Mouse (Mus musculus) megakaryocyte, adult 5-6 weeks (primary cell): ENCODE data around the gene Mknk1. TPM values are rescaled to one million over a fixed set of nuclear protein-coding genes. Genes with fewer than 3 reads are reported as not detected.

Experiments
- ATAC-seq: 2 replicates; pipeline ENCODE4 v1.8.0; 2016; ENCODE audit warnings: mild to moderate bottlenecking, inconsistent platforms; ENCODE audit not compliant: poor library complexity, severe bottlenecking
- total RNA-seq, 2 experiments: library from RNA; stranded (forward) in 1 of 2; stranded (reverse) in 1 of 2; fragments of 153-499, 151-499 nt in 1 of 2; fragments of 221-1000, 200-1000 nt in 1 of 2; gene quantifications; 2 replicates each; pipeline versions ENCODE4 v1.2.3 to v1.2.4; 2015 to 2017

Gene Mknk1
- total RNA-seq (2015), result 45.8 and 48.6 TPM in 2 replicates
- total RNA-seq (2017), result 103 and 116 TPM in 2 replicates

- peak; percentile 88 for ATAC-seq
Observed at GRCm38 (mm10) chr4:115838696-115839641, at the start of gene Mknk1. Gene Mknk1 (plus strand): TSS chr4:115839198.

GRCm38 (mm10) chr4:115790864-115791263 is 48.1 kb upstream of the Mknk1 start:
- ATAC-seq, result no peak

GRCm38 (mm10) chr4:115795360-115795759 is 43.6 kb upstream of the Mknk1 start:
- ATAC-seq, result no peak

DNA sequence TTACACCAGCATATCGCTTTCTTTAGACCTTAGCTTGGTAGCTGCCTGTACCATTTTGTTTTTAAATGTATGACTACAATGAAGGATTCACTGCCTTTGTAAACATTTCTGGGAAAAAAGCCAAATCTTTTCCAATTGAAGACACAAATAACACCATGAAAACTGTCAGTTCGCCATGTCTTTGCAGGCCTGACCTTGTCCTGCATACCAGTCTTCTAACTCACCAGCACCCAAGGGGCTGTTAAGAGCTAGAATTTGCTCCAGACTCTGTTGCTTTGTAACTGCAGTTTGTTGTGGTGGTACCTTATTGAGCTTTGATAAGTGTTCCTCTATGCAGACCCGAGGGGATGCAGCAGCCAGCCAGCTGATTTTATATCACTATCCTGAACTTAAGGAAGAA is 39.0 kb upstream of the Mknk1 start:
- no peak for ATAC-seq

- no peak for ATAC-seq
Observed at GRCm38 (mm10) chr4:115812326-115812725, 26.7 kb upstream of the Mknk1 start.

- ATAC-seq, result no peak
Observed at GRCm38 (mm10) chr4:115815606-115816005, 23.4 kb upstream of the Mknk1 start.

DNA sequence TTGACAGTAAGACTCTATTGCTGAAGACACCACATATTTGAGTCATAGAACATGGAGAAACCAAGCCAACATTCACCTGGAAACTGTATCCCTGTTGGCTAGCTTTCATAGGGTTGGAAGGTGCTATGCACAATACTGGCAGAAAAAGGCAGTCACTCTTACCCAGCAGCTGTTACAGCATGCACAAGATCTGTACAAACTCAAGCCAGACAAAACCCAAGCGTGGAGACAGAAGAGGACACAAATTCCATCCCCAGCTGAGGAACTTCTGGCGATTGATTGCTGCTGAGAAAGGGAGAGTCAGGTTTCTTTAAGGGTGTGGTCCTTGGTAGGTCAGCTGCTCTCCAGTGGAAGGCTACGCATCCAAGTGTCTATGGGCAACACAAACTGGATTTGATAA is 18.8 kb upstream of the Mknk1 start:
- ATAC-seq, result no peak

GRCm38 (mm10) chr4:115820944-115821343 is 18.1 kb upstream of the Mknk1 start:
- no peak for ATAC-seq

DNA sequence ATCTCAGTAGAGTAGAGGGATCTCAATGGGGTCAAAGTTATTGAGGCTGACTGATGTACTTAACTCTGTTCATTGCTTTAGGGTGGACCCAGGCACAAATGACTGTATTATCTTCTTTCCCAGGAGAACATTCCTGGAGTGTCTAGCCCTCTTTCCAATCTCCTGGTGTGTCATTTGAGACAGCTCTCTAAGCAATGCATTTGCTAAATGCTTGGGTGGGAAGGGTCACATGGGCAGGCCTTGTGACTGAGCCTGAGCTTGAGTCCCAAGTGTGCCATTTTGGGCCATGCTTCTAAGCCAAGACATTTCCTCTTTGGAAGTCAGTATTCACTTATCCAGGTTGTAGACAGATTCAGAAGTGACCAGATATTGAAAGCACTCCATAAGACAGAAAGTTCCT is 17.6 kb upstream of the Mknk1 start:
- ATAC-seq, result no peak

DNA sequence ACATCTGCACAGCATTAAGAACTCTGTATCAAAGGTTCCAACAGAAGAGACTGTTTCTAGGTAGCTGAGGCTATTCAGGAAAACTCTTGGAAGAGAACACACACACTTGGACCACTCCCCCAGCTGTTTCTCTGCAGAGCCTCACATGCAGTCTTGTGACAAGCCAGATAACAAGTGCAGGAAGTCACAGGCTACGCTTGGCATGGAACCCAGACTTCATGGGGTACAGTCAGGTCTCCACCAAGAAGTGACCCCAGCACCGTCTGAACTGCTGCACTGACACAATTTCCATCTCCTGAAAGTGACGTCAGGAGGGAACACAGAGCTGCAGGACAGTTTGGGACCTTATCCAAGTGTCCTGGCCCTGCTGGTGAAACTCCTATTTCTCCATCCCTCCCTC is 17.1 kb upstream of the Mknk1 start:
- no peak for ATAC-seq

GRCm38 (mm10) chr4:115824178-115824577 is 14.8 kb upstream of the Mknk1 start:
- ATAC-seq, result no peak

GRCm38 (mm10) chr4:115825271-115825670 is 13.7 kb upstream of the Mknk1 start:
- peak; percentile 49 for ATAC-seq

GRCm38 (mm10) chr4:115827066-115827465 is 11.9 kb upstream of the Mknk1 start:
- ATAC-seq, result no peak

GRCm38 (mm10) chr4:115827535-115827887 is 11.5 kb upstream of the Mknk1 start:
- peak; percentile 1; the same call in 1 of the 2 replicates for ATAC-seq

DNA sequence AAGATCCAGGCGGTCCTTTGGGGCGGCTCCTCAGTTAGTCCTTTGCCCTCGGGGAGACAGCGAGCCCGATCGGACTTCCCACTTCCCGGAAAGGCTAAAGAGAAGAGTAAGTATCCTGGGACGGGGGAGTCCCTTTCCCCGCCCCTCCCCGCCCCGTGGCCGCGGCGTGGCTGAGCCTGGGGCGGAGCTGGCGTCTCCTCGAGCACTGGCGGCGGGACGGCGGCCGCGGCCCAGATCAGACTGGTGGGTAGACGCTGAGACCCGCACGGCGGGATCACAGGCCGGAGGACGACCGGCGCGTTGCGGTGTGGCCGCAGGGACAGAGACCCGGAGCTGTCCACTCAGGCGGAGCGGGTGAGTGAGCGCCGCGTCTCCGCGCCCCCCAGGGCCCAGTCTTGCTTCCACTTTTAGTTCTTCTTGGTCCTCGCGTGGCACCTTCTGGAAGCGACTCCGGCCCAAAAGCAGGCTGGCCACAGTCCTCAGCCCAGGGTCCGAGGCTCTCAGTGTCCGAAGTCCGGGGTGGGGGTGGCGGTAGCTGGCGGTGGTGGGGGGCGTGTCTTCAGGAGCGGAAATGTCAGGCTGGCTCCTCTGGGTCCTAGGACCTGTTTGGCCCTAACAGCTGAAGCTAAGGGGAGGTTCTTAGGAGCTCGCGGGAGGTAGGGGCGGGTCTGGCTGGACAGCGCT is 11.0 kb upstream of the Mknk1 start, which contains the start of gene Mob3c:
Gene Mob3c (plus strand): TSS at position 205 of the 684 bp plus-strand sequence.
- peak; percentile 80 for ATAC-seq

GRCm38 (mm10) chr4:115828572-115828902 is 10.5 kb upstream of the Mknk1 start:
- ATAC-seq, result peak; percentile 3; the same call in 1 of the 2 replicates

DNA sequence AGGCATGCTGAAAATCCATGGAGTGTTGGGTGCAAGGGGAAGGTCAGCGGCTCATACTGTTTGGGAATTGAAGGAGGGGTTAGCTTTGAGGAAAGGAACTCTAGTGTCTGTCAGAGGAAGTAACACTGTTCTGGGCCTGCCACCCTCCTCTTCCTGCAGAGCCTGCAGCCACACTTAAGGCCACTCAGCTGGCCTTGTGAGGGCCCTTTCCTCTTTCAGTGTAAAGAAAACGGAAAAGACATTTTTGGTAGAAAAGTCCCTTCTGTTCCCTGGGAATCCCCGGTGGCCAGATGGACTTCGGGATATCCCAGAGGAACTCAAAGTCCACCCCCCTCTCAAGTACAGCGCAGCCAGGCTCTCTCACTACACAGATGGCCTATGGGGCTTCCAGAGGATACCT is 8.5 kb upstream of the Mknk1 start:
- no peak for ATAC-seq

DNA sequence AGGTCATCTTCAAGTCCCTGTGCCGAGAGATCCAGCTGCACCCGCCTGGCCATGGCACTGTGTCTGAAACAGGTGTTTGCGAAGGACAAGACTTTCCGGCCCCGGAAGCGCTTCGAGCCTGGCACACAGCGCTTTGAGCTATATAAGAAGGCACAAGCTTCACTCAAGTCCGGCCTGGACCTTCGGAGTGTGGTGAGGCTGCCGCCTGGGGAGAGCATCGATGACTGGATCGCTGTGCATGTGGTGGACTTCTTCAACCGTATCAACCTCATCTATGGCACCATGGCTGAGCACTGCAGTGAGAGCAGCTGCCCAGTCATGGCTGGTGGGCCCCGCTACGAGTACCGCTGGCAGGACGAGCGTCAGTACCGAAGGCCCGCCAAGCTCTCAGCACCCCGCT is 7.8 kb upstream of the Mknk1 start:
- no peak for ATAC-seq

GRCm38 (mm10) chr4:115832040-115832439 is 7.0 kb upstream of the Mknk1 start:
- ATAC-seq, result no peak

GRCm38 (mm10) chr4:115835576-115835975 is 3.4 kb upstream of the Mknk1 start:
- peak; percentile 45 for ATAC-seq

DNA sequence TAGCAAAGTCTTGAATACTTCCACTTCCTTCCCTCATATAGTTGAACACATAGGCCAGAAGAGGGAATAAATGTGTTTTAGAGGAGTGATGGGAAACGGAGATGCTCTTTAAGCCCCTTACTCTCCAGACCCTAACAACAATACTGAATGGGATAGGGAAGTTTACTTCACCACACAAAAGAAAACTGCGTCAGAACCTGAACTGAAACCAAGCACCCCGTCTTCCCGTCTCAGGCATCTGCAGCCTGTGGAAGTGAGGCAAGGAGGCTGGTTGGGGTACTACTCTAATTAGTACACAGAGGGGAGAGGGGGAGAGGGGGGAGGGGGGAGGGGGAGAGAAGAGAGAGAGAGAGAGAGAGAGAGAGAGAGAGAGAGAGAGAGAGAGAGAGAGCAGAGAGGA is 802 bp upstream of the Mknk1 start:
- ATAC-seq, result peak; percentile 31

GRCm38 (mm10) chr4:115839956-115840355 is 958 bp downstream of the Mknk1 start:
- no peak for ATAC-seq
